Mouse (Mus musculus) c-Kit-negative CD71-positive TER-119-positive erythroid progenitor cells, embryonic 14.5 days (primary cell): Measurements from ENCODE around the gene Spint2.

ENCODE experiments used
- DNase-seq: peaks from one replicate; pipeline ENCODE4 v3.0.0-alpha.2; 2013; ENCODE audit warnings: low read depth, low spot score

Gene Spint2

GRCm38 (mm10) chr7:29281201-29282073 is at the start of gene Spint2:
Gene Spint2, minus strand, starts transcription at chr7:29281912.
- no peak for DNase-seq

GRCm38 (mm10) chr7:29328984-29329383 is 47.3 kb upstream of the Spint2 start:
- no peak for DNase-seq

GRCm38 (mm10) chr7:29327087-29327486 is 45.4 kb upstream of the Spint2 start:
- no peak for DNase-seq

DNA sequence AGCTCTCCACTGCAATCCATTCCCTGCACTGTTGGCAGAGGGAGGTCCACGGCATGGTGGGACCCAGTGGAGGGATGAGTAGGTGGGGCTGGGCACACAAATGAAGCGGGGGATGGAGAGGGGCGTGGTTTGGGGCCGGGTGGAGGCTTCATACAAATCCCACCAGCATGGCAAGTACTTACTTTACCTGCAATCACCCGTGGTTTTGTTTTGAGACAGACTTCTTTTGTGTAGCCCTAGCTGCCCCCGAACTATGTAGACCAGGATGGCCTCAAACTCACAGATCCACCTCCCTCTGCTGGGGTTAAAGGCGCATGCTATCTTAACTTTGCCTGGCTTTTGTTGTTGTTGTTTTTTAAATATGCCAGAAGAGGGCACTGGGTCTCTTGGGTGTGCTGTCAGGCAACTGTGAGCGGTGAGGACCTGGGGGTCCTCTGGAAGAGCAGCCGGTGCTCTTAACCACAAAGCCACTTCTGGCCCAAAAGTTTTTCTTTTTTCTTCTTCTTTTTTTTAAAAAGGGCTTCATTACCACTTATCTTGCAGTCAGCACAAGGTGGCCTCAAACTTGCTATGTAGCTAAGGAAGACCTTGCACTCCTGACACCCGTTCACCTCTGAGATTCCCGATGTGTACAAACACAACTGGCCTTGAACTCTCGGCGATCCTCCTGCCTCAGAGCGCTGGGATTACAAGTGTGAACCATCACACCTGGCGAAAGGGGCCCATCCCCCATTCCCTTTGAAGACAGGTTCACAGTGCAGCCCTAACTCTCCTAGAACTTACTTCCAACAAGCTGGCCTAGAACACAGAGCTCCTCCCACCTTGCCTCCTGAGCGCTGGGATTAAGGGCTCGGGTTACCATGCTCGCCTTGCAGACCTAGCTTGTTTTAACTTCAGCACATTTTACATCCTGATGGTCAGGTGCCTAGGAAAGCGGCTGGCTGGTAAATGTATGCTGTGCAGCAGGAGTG is 37.9 kb upstream of the Spint2 start:
- DNase-seq, result no peak

GRCm38 (mm10) chr7:29318115-29318911 is 36.6 kb upstream of the Spint2 start:
- DNase-seq, result no peak

GRCm38 (mm10) chr7:29317558-29317957 is 35.8 kb upstream of the Spint2 start:
- no peak for DNase-seq

- DNase-seq, result no peak
Measured at GRCm38 (mm10) chr7:29316976-29317375, 35.3 kb upstream of the Spint2 start.

GRCm38 (mm10) chr7:29316137-29316734 is 34.5 kb upstream of the Spint2 start:
- no peak for DNase-seq

GRCm38 (mm10) chr7:29314844-29315628 is 33.3 kb upstream of the Spint2 start:
- no peak for DNase-seq

GRCm38 (mm10) chr7:29313572-29314261 is 32.0 kb upstream of the Spint2 start:
- no peak for DNase-seq

GRCm38 (mm10) chr7:29313051-29313450 is 31.3 kb upstream of the Spint2 start:
- DNase-seq, result no peak

DNA sequence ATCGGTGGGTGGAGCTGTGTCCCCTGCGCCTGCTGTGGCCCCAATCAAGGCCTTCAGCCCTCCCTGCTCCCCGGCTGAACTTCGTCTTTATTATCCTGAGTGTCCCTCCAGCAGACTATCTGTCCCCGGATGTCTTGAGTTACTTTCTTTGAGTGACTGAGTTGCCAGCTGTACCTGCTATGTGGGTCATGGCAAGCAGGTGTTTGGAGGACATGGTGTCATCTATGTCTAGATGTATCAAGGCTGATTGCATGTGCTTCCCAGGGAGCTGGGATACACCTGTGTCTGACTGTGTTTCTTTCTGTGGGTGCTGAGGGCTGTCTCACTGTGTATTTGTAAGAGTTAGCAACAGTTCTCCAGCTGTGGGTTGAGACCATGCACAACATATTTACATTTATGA is 28.0 kb upstream of the Spint2 start:
- no peak for DNase-seq

- DNase-seq, result no peak
Measured at GRCm38 (mm10) chr7:29309221-29309721, 27.6 kb upstream of the Spint2 start.

- peak; percentile 35 for DNase-seq
Measured at GRCm38 (mm10) chr7:29307350-29308104, 25.8 kb upstream of the Spint2 start.

GRCm38 (mm10) chr7:29306619-29307018 is 24.9 kb upstream of the Spint2 start:
- no peak for DNase-seq

- no peak for DNase-seq
Measured at GRCm38 (mm10) chr7:29306108-29306507, 24.4 kb upstream of the Spint2 start.

DNA sequence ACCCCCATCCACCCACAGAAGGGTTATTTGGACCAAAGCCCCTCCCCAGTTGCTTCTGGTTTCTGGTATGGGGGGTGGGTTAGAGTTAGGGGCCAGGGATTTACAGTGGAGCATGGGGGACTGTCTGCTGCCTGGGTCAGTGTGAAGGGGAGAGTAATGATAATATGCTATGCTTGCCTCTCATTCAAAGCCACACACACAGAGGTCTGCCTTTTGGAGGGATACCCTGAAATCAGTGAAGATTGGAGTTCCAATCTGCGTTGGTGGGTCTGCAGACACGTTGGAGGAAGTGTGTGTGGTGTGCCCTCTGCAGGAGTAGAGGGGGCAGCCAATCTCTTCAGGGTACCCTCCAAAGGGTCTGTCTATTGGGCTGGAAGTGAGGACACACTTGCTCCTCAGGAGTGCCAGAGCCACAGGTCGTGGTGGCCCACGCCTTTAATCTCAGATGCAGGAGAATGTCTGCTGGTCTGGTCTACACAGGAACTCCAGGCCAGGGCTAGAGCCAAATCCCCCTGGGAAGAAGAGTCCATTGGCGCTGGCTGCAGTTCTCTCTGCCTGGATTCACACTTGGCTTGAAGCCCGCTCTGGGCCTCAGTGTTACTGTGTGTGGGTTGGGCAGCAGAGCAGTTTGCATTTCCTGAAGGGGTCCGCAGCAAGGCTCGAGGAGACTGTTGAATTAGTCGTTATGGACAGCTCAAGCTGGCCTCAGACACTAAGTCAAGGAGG is 23.7 kb upstream of the Spint2 start:
- no peak for DNase-seq
